Mouse (Mus musculus): ENCODE data around the gene Dhdh. TPM values are rescaled to one million over a fixed set of nuclear protein-coding genes. Genes with fewer than 3 reads are reported as not detected.

Gene Dhdh
- polyA plus RNA-seq, 1 experiment = 0.02 TPM

- Histone ChIP-seq H3K9me3 (ENCODE audit: control insufficient read depth, low read length) (no peaks in the 10 kb centered on the region), H3K36me3 (ENCODE audit: control insufficient read depth) (peaks cover 98% of the 10 kb centered on the region), H3K4me1 (ENCODE audit: control insufficient read depth) (peaks cover 17% of the 10 kb centered on the region), H3K27me3 (ENCODE audit: control insufficient read depth) (no peaks in the 10 kb centered on the region), H3K4me3 (replicated peaks) (no peak overlapping the region)
- TF ChIP-seq GATA1 (IDR thresholded peaks at IDR 0.05; ENCODE audit: low read length) = no peak
- TF ChIP-seq TAL1 (IDR thresholded peaks at IDR 0.05; ENCODE audit: low read length) = no peak
Measured at GRCm38 (mm10) chr7:45426556-45426955, 62.0 kb downstream of the Dhdh start.

- no peak overlapping the region for H3K4me3 ChIP-seq (replicated peaks)
- no peak for TF ChIP-seq GATA1 (IDR thresholded peaks at IDR 0.05; ENCODE audit: low read length)
- no peak for TF ChIP-seq TAL1 (IDR thresholded peaks at IDR 0.05; ENCODE audit: low read length)
- H3K36me3 ChIP-seq (ENCODE audit: control insufficient read depth) = peaks cover 56% of the 10 kb centered on the region
- no peaks in the 10 kb centered on the region; the same call in 1 of the 2 replicates for H3K9me3 ChIP-seq (ENCODE audit: control insufficient read depth, low read length)
- H3K27me3 ChIP-seq (ENCODE audit: control insufficient read depth) = peaks cover 39% of the 10 kb centered on the region
- no peaks in the 10 kb centered on the region for H3K4me1 ChIP-seq (ENCODE audit: control insufficient read depth)
Measured at GRCm38 (mm10) chr7:45421194-45421593, 67.4 kb downstream of the Dhdh start.

Other genes starting within 250 kb of the Dhdh start
- 0.70 and 1.2 TPM in 2 replicates for gene Cd37, start 249.7 kb downstream of the Dhdh start, polyA plus RNA-seq (2012)
- not detected in 2 replicates for gene Slc6a16, start 247.7 kb downstream of the Dhdh start, polyA plus RNA-seq (2012)
- gene Slc6a21, start 211.3 kb downstream of the Dhdh start, polyA plus RNA-seq (2012) = not detected in 2 replicates
- 0.02 and 0.04 TPM in 2 replicates for gene Trpm4, start 155.0 kb downstream of the Dhdh start, polyA plus RNA-seq (2012)
- not detected in 2 replicates for gene Hrc, start 153.5 kb downstream of the Dhdh start, polyA plus RNA-seq (2012)
- 0.13 and 0.33 TPM in 2 replicates for gene Ppfia3, start 121.8 kb downstream of the Dhdh start, polyA plus RNA-seq (2012)
- 0.18 TPM in 1 of 2 replicates, not detected in the other for gene Lin7b, start 118.2 kb downstream of the Dhdh start, polyA plus RNA-seq (2012)
- gene Snrnp70, start 93.1 kb downstream of the Dhdh start, polyA plus RNA-seq (2012) = 68.0 and 79.6 TPM in 2 replicates
- not detected in 2 replicates for gene Kcna7, start 83.2 kb downstream of the Dhdh start, polyA plus RNA-seq (2012)
- gene Ntf5, start 75.1 kb downstream of the Dhdh start, polyA plus RNA-seq (2012) = not detected in 2 replicates
- not detected in 2 replicates for gene Lhb, start 68.0 kb downstream of the Dhdh start, polyA plus RNA-seq (2012)
- 0.09 and 0.12 TPM in 2 replicates for gene Gys1, start 54.0 kb downstream of the Dhdh start, polyA plus RNA-seq (2012)
- 15.2 and 15.3 TPM in 2 replicates for gene Ruvbl2, start 50.7 kb downstream of the Dhdh start, polyA plus RNA-seq (2012)
- 3,659 and 3,743 TPM in 2 replicates for gene Ftl1, start 28.9 kb downstream of the Dhdh start, polyA plus RNA-seq (2012)
- 24.4 and 25.7 TPM in 2 replicates for gene Bax, start 21.9 kb downstream of the Dhdh start, polyA plus RNA-seq (2012)
- 0.03 and 0.08 TPM in 2 replicates for gene Tulp2, start 6.9 kb downstream of the Dhdh start, polyA plus RNA-seq (2012)
- gene Gm45808, start 2.0 kb downstream of the Dhdh start, polyA plus RNA-seq (2012) = not detected in 2 replicates
- 54.7 and 66.6 TPM in 2 replicates for gene Nucb1, start 21.6 kb upstream of the Dhdh start, polyA plus RNA-seq (2012)
- 543 and 840 TPM in 2 replicates for gene Ppp1r15a, start 37.5 kb upstream of the Dhdh start, polyA plus RNA-seq (2012)
- 0.42 and 1.0 TPM in 2 replicates for gene Plekha4, start 37.5 kb upstream of the Dhdh start, polyA plus RNA-seq (2012)
- 0.31 and 0.50 TPM in 2 replicates for gene Hsd17b14, start 66.1 kb upstream of the Dhdh start, polyA plus RNA-seq (2012)
- gene Bcat2, start 81.3 kb upstream of the Dhdh start, polyA plus RNA-seq (2012) = 1.1 and 2.6 TPM in 2 replicates
- gene Fgf21, start 126.7 kb upstream of the Dhdh start, polyA plus RNA-seq (2012) = not detected in 2 replicates
- not detected in 2 replicates for gene Fut1, start 128.5 kb upstream of the Dhdh start, polyA plus RNA-seq (2012)
- 0.05 TPM in 1 of 2 replicates, not detected in the other for gene Izumo1, start 133.0 kb upstream of the Dhdh start, polyA plus RNA-seq (2012)
- 0.04 and 0.06 TPM in 2 replicates for gene Rasip1, start 138.7 kb upstream of the Dhdh start, polyA plus RNA-seq (2012)
- gene Mamstr, start 151.2 kb upstream of the Dhdh start, polyA plus RNA-seq (2012) = not detected in 2 replicates
- gene Fut2, start 177.6 kb upstream of the Dhdh start, polyA plus RNA-seq (2012) = 0.09 TPM in 1 of 2 replicates, not detected in the other
- not detected in 2 replicates for gene Ntn5, start 195.2 kb upstream of the Dhdh start, polyA plus RNA-seq (2012)
- not detected in 2 replicates for gene Sec1, start 205.6 kb upstream of the Dhdh start, polyA plus RNA-seq (2012)
- not detected in 2 replicates for gene Car11, start 211.0 kb upstream of the Dhdh start, polyA plus RNA-seq (2012)
- gene Dbp, start 216.3 kb upstream of the Dhdh start, polyA plus RNA-seq (2012) = 0.07 TPM in 2 replicates
- 1,232 and 1,322 TPM in 2 replicates for gene Rpl18, start 226.7 kb upstream of the Dhdh start, polyA plus RNA-seq (2012)
- 5.1 and 5.7 TPM in 2 replicates for gene Sphk2, start 229.2 kb upstream of the Dhdh start, polyA plus RNA-seq (2012)
- 0.03 and 0.11 TPM in 2 replicates for gene Fam83e, start 232.4 kb upstream of the Dhdh start, polyA plus RNA-seq (2012)
- gene Spaca4, start 237.0 kb upstream of the Dhdh start, polyA plus RNA-seq (2012) = not detected in 2 replicates